Mouse (Mus musculus) small intestine, adult 2 months (tissue): ENCODE measurements around the gene Lrrc57.

Experiments
- CTCF ChIP-seq: fragments of 200-500 bp; IDR thresholded peaks from 2 replicates; pipeline ENCODE4 v1.5.1; 2012; ENCODE audit warnings: low read depth, mild to moderate bottlenecking, control low read depth, inconsistent platforms, low read length, moderate library complexity, mixed read lengths; ENCODE audit not compliant: insufficient replicate concordance, insufficient read length; ENCODE audit errors: extremely low read depth
- POLR2A ChIP-seq: fragments of 200-500 bp; IDR thresholded peaks from 2 replicates; pipeline ENCODE4 v1.6.1; 2012; ENCODE audit warnings: low read depth, mild to moderate bottlenecking, control low read depth, inconsistent platforms, low read length, moderate library complexity

GRCm38 (mm10) chr2:120589759-120590158, 19.6 kb downstream of the Lrrc57 start:
- TF ChIP-seq CTCF (no peak), POLR2A (no peak)
